Mouse (Mus musculus): ENCODE results near the gene Nfkbid. TPM values are rescaled to one million over a fixed set of nuclear protein-coding genes. Genes with fewer than 3 reads are reported as not detected.

Gene Nfkbid
- 12.3 and 34.2 TPM in 2 replicates for polyA plus RNA-seq (2011; ENCODE audit: insufficient read depth, insufficient read length, low replicate concordance, missing spikeins)

GRCm38 (mm10) chr7:30421175-30421889 is at the start of gene Nfkbid:
Gene Nfkbid, plus strand, starts transcription at chr7:30421732.
- peak; percentile 72; the same call in 1 of the 2 replicates for TF ChIP-seq POLR2A (IDR thresholded peaks at IDR 0.05; ENCODE audit: borderline replicate concordance, control insufficient read depth, low read depth, low read length)
- no peak for TF ChIP-seq CTCF (IDR thresholded peaks at IDR 0.05; ENCODE audit: control insufficient read depth, insufficient read depth, low read length)
- Histone ChIP-seq H3K4me1 (ENCODE audit: control insufficient read depth, insufficient read depth, low read length) (peaks cover 2% of the 10 kb centered on the region; the same call in 1 of the 2 replicates), H3K4me3 (replicated peaks; ENCODE audit: control insufficient read depth, low read depth, low read length) (peak within 1 kb of the TSS; percentile 86), H3K27ac (ENCODE audit: control insufficient read depth, insufficient read depth, low read depth, low read length, poor library complexity) (peak within 1 kb of the TSS; percentile 92)
- under 1% methylated on average over 31 of the region's 31 CpGs for WGBS

- WGBS = under 1% methylated on average over 21 of the region's 21 CpGs
- Histone ChIP-seq H3K27ac (ENCODE audit: control insufficient read depth, insufficient read depth, low read depth, low read length, poor library complexity) (no peak overlapping the region), H3K4me3 (replicated peaks; ENCODE audit: control insufficient read depth, low read depth, low read length) (peak overlapping the region; percentile 67), H3K4me1 (ENCODE audit: control insufficient read depth, insufficient read depth, low read length) (no peaks in the 10 kb centered on the region)
- TF ChIP-seq CTCF (IDR thresholded peaks at IDR 0.05; ENCODE audit: control insufficient read depth, insufficient read depth, low read length) (peak; percentile 99), POLR2A (IDR thresholded peaks at IDR 0.05; ENCODE audit: borderline replicate concordance, control insufficient read depth, low read depth, low read length) (peak; percentile 24; the same call in 1 of the 2 replicates)
Observed at GRCm38 (mm10) chr7:30373501-30373962, 48.0 kb upstream of the Nfkbid start.

GRCm38 (mm10) chr7:30380061-30380460 is 41.5 kb upstream of the Nfkbid start:
- Histone ChIP-seq H3K27ac (ENCODE audit: control insufficient read depth, insufficient read depth, low read depth, low read length, poor library complexity) (no peak overlapping the region), H3K4me3 (replicated peaks; ENCODE audit: control insufficient read depth, low read depth, low read length) (no peak overlapping the region), H3K4me1 (ENCODE audit: control insufficient read depth, insufficient read depth, low read length) (no peaks in the 10 kb centered on the region)
- TF ChIP-seq CTCF (IDR thresholded peaks at IDR 0.05; ENCODE audit: control insufficient read depth, insufficient read depth, low read length) (no peak), POLR2A (IDR thresholded peaks at IDR 0.05; ENCODE audit: borderline replicate concordance, control insufficient read depth, low read depth, low read length) (no peak)
- WGBS = 49% methylated on average over 5 of the region's 5 CpGs

- Histone ChIP-seq H3K4me1 (ENCODE audit: control insufficient read depth, insufficient read depth, low read length) (no peaks in the 10 kb centered on the region), H3K4me3 (replicated peaks; ENCODE audit: control insufficient read depth, low read depth, low read length) (no peak overlapping the region), H3K27ac (ENCODE audit: control insufficient read depth, insufficient read depth, low read depth, low read length, poor library complexity) (no peak overlapping the region)
- 77% methylated on average over 9 of the region's 9 CpGs for WGBS
- no peak for TF ChIP-seq CTCF (IDR thresholded peaks at IDR 0.05; ENCODE audit: control insufficient read depth, insufficient read depth, low read length)
- TF ChIP-seq POLR2A (IDR thresholded peaks at IDR 0.05; ENCODE audit: borderline replicate concordance, control insufficient read depth, low read depth, low read length) = no peak
Observed at GRCm38 (mm10) chr7:30384106-30384505, 37.4 kb upstream of the Nfkbid start.

- 49% methylated on average over 4 of the region's 4 CpGs for WGBS
- TF ChIP-seq CTCF (IDR thresholded peaks at IDR 0.05; ENCODE audit: control insufficient read depth, insufficient read depth, low read length) (no peak), POLR2A (IDR thresholded peaks at IDR 0.05; ENCODE audit: borderline replicate concordance, control insufficient read depth, low read depth, low read length) (no peak)
- H3K4me3 ChIP-seq (replicated peaks; ENCODE audit: control insufficient read depth, low read depth, low read length) = peak overlapping the region; percentile 26
- H3K4me1 ChIP-seq (ENCODE audit: control insufficient read depth, insufficient read depth, low read length) = peaks cover 6% of the 10 kb centered on the region
- H3K27ac ChIP-seq (ENCODE audit: control insufficient read depth, insufficient read depth, low read depth, low read length, poor library complexity) = peak overlapping the region; percentile 86
Observed at GRCm38 (mm10) chr7:30392746-30393520, 28.6 kb upstream of the Nfkbid start.

GRCm38 (mm10) chr7:30393631-30394030 is 27.9 kb upstream of the Nfkbid start:
- H3K4me3 ChIP-seq (replicated peaks; ENCODE audit: control insufficient read depth, low read depth, low read length) = peak overlapping the region; percentile 17
- TF ChIP-seq CTCF (IDR thresholded peaks at IDR 0.05; ENCODE audit: control insufficient read depth, insufficient read depth, low read length) (no peak), POLR2A (IDR thresholded peaks at IDR 0.05; ENCODE audit: borderline replicate concordance, control insufficient read depth, low read depth, low read length) (no peak)
- 34% methylated on average over 4 of the region's 4 CpGs for WGBS
- peaks cover 6% of the 10 kb centered on the region for H3K4me1 ChIP-seq (ENCODE audit: control insufficient read depth, insufficient read depth, low read length)
- H3K27ac ChIP-seq (ENCODE audit: control insufficient read depth, insufficient read depth, low read depth, low read length, poor library complexity) = peak overlapping the region; percentile 86

GRCm38 (mm10) chr7:30394379-30394778 is 27.2 kb upstream of the Nfkbid start:
- no peak; the same call in 1 of the 2 replicates for TF ChIP-seq POLR2A (IDR thresholded peaks at IDR 0.05; ENCODE audit: borderline replicate concordance, control insufficient read depth, low read depth, low read length)
- TF ChIP-seq CTCF (IDR thresholded peaks at IDR 0.05; ENCODE audit: control insufficient read depth, insufficient read depth, low read length) = no peak
- Histone ChIP-seq H3K27ac (ENCODE audit: control insufficient read depth, insufficient read depth, low read depth, low read length, poor library complexity) (peak overlapping the region; percentile 86), H3K4me1 (ENCODE audit: control insufficient read depth, insufficient read depth, low read length) (peaks cover 6% of the 10 kb centered on the region), H3K4me3 (replicated peaks; ENCODE audit: control insufficient read depth, low read depth, low read length) (no peak overlapping the region)
- WGBS = 0% methylated on average over 11 of the region's 11 CpGs

GRCm38 (mm10) chr7:30394871-30395270 is 26.7 kb upstream of the Nfkbid start:
- peak; percentile 33; the same call in 1 of the 2 replicates for TF ChIP-seq CTCF (IDR thresholded peaks at IDR 0.05; ENCODE audit: control insufficient read depth, insufficient read depth, low read length)
- no peak for TF ChIP-seq POLR2A (IDR thresholded peaks at IDR 0.05; ENCODE audit: borderline replicate concordance, control insufficient read depth, low read depth, low read length)
- WGBS = 27% methylated on average over 2 of the region's 2 CpGs
- Histone ChIP-seq H3K4me3 (replicated peaks; ENCODE audit: control insufficient read depth, low read depth, low read length) (no peak overlapping the region), H3K27ac (ENCODE audit: control insufficient read depth, insufficient read depth, low read depth, low read length, poor library complexity) (peak overlapping the region; percentile 86), H3K4me1 (ENCODE audit: control insufficient read depth, insufficient read depth, low read length) (peaks cover 6% of the 10 kb centered on the region)
